Mouse (Mus musculus) G1E (cell line): ENCODE data around the gene Gm7298.

Experiments used
- CTCF ChIP-seq: IDR thresholded peaks from 2 replicates; pipeline ENCODE4 v1.5.1; 2012; ENCODE audit warnings: low read depth, low read length, inconsistent platforms, mixed read lengths
- GATA1 ChIP-seq: IDR thresholded peaks from 2 replicates; pipeline ENCODE4 v1.6.1; 2012; ENCODE audit warnings: borderline replicate concordance, low read length, inconsistent platforms, mixed read lengths
- GATA2 ChIP-seq: IDR thresholded peaks from 2 replicates; pipeline ENCODE4 v1.6.1; 2012; ENCODE audit warnings: low read depth, low read length, inconsistent platforms, borderline replicate concordance
- TAL1 ChIP-seq: conservative IDR thresholded peaks from 2 replicates; pipeline ENCODE4 v1.6.1; 2012; ENCODE audit warnings: low read depth, low read length, inconsistent platforms, mixed read lengths

DNA sequence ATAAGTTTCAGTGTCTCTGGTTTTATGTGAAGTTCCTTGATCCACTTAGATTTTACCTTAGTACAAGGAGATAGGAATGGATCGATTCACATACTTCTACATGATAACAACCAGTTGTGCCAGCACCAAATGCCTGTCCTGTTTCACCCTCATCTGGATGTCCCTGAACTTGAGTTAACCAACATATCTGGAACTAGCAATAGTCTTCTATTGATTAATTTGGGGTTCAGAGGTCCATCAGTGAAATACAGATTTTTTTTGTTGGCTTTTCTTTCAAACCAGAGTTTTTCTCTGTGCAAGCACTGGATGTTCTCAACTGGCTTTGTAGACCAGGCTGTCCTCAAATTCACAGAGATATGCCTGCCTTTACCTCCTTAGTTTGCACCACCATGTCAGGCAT, 103.6 kb downstream of the Gm7298 start:
- TF ChIP-seq CTCF (no peak), GATA1 (no peak), GATA2 (no peak), TAL1 (no peak)
